Mouse (Mus musculus): Measurements from ENCODE around the gene Tex21.
"Not testable (repeated sequence)": the region's sequence is repeated elsewhere in the genome, so short reads cannot be mapped to it uniquely, and the experiment has no call there.

Gene Tex21

DNA sequence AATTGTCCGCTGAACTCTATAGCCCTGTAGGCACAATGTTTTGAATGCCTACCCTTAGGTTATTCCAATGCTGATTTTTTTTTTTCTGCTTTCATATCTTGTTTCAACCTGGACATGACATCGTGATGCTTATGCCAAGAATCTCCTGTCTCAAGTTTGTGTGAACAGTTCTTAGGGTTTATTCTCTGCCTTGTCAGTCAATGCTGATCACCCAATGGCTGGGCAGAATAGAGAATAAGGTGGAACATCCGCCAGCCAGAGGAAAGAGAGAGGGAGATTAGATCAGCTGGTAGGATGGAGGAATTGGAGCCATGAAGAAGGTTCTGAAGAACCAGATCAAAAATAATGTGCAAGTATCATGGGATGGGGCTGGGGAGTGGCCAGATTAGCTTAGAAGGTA is 14.1 kb upstream of the Tex21 start:
- DNase-seq (ENCODE audit: low read depth in 1 of 2, low spot score in 2 of 2): no peak

GRCm38 (mm10) chr12:76256114-76256843 is 9.7 kb upstream of the Tex21 start:
- no peak for DNase-seq (ENCODE audit: low read depth in 1 of 2, low spot score in 2 of 2)

GRCm38 (mm10) chr12:76255499-76255875 is 8.9 kb upstream of the Tex21 start:
- no peak for DNase-seq (ENCODE audit: low read depth in 1 of 2, low spot score in 2 of 2)

GRCm38 (mm10) chr12:76254725-76255498 is 8.4 kb upstream of the Tex21 start, which contains the start of gene Mthfd1:
TSS of gene Mthfd1 (plus strand) at chr12:76255298.
- DNase-seq (ENCODE audit: low read depth in 1 of 2, low spot score in 2 of 2): peak; percentile 73 to 79

DNA sequence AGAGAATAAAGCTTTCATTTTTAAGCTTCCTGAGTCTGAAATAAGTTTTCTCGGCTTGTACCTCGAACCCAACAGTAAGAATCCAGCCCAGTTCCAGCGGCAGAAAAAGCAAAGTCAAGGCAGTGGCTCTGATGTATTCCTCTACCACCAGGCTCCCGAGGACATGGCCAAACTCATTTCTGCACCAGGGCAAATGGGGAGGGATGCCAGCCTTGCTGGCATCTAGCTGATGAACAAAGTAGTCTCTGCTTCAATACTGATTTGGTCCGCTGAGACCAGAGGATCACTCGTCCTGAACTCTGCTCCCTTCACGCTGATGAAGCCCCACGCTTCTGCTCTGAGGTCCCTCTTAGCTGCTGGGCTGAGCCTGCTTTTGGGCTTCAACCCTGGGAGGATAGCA is 7.4 kb upstream of the Tex21 start:
- DNase-seq (ENCODE audit: low read depth in 1 of 2, low spot score in 2 of 2): no peak

DNA sequence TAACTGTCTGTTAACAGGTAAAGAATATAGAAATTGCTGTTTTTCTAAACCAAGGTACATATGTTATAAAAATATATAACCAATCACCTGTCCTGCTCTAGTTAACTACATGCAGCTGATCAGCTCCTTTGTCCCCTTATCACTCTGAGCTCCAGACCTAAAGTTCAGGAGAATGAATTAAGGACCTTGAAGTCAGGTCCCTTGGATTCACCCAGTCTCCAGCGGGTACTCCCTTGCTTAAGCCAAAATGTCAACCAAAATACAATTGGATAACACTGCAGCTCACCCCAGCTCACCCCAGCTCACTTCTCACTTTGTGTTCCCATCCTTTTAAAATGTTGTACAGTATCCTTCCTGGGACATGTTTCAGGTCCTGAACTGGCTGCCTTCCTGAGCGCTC is 7.0 kb upstream of the Tex21 start:
- no peak for DNase-seq (ENCODE audit: low read depth in 1 of 2, low spot score in 2 of 2)

DNA sequence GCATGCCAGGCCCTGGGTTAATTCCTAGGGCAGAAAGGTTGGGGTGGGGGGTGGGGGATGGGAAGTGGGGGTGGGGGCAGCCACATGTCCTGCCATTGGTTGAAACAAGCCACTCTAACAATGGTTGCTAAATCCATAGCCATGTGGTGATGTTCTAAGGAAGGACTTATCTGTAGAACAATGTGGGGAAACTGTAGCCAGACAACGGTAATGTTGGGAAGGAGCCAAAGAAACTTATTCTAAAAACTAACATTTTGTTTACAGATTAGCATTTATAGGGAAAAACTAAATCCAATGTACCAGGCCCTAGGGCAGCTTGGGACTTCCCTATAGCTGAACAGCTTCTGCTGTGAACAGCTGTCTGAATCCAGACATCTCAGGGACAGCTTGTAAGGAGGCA is 6.5 kb upstream of the Tex21 start:
- no peak for DNase-seq (ENCODE audit: low read depth in 1 of 2, low spot score in 2 of 2)

DNA sequence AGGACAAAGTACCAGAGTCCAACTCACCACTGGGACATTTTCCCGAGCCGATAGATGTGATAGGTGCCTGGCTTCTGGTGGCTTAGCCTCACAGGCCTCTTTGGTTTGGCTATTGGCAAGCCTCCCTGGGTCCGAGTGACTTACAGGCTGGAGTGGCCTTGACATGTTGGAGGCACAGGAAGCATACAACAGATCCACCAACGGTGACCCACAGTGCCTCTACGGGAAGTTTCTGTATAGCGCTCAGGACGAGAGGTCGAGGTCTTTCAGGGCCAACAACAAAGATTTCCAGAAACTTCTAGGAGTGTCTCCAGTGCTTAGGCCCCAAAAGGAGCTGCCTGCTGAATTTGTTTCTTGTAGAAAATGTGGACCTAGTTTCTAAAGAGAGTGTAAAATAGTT is 1.6 kb downstream of the Tex21 start:
- DNase-seq (ENCODE audit: low read depth in 1 of 2, low spot score in 2 of 2): no peak

DNA sequence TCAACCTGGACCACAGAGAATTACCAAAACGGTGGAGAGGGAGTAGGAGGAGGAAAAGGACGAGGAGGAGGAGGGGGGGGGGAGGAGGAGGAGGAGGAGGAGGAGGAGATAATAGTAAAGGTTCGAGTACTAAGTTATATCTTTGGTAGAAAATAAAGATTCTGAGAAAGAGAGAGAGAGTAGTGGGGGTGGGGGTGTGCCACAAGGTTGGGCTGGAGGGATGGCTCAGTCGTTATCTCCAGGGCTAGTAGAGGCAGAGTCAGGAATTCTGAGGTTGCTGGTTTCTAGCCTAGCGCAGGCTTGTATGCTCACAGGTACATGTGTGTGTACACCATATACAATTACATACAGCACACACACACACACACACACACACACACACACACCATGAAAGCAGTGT is 4.7 kb downstream of the Tex21 start:
- no peak for DNase-seq (ENCODE audit: low read depth in 1 of 2, low spot score in 2 of 2)

- no peak for DNase-seq (ENCODE audit: low read depth in 1 of 2, low spot score in 2 of 2)
Measured at GRCm38 (mm10) chr12:76241084-76241483, 5.5 kb downstream of the Tex21 start.

DNA sequence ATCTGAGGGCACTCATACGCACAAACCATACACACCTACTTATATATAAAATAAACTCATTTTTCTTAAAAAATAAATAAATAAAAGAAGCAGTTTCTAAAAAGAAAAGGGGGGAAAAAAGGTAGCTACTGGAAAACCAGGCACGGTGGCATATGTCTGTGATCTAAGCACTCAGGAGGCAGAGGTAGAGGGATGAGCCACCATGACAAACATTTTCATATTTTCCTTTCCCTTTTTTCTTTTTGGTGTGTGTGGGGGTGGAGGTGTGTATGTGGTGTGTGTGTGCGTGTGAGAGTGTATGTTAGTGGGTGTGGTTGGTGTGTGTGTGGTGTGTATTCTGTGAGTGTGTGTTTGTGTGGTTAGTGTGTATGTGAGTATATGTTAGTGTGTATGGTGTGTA is 5.9 kb downstream of the Tex21 start:
- DNase-seq (ENCODE audit: low read depth in 1 of 2, low spot score in 2 of 2): no peak

DNA sequence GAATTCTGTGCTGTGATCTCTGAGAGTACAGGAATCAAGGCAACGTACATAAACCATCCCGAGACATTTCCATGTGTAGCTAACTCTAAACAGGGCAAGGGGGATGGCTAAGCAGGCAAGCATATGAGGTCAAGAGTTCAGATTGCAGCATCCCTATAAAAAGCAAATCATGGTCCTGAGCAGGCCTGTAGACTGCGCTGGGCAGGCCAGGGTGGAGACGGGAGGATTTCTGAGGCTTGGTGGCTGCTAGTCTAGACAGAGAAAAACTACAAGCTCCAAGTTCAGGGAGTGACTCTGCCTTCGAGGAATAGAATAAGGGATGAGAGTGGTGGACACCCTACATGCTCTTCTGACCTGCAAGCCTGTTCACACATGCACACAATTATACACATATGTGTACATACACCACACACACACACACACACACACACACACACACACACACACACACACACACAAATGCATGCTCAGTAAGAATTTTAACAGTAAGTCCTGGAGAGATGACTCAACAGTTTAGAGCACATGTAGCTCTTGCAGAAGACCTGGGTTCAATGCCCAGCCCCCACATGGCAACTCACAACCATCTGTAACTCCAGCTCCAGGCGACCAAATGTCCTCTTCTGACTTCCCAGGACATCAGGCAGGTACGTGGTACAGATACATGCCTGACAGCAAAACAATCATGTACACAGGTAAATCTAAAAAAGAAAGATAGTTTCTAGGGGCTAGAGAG is 6.5 kb downstream of the Tex21 start:
- DNase-seq (ENCODE audit: low read depth in 1 of 2, low spot score in 2 of 2): no peak

DNA sequence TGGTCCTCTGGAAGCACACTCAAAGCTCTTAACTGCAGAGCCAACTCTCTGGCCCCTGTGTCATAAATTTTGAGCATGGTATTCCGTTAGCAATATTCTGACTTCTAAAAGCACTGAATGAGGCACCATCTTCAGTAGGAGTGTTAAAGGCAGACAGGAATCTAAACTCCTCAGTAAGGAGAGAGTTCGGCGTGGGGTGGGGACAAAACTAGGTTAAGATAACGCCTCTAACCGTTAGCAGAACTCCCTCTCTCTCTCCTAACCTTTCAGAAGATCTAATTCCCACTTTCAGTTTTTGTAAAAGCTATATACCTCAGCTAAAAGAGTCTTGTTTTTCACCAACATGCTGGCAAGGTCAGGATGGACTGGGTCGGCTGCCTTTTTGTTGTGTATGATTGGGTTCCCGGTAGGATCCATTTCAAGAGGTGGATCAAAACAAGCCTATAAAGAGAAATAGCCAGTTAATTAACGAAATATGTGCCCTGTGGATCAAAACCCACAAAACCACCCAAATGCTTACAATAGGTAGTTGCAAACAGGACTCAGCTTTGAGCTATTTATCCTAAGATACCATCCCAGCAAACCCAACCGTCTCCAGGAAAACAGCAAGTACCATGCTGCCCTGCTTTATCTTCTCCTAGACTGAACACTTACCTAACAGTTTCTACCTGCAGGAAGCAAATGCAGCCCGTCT is 7.3 kb downstream of the Tex21 start:
- DNase-seq (ENCODE audit: low read depth in 1 of 2, low spot score in 2 of 2): no peak

DNA sequence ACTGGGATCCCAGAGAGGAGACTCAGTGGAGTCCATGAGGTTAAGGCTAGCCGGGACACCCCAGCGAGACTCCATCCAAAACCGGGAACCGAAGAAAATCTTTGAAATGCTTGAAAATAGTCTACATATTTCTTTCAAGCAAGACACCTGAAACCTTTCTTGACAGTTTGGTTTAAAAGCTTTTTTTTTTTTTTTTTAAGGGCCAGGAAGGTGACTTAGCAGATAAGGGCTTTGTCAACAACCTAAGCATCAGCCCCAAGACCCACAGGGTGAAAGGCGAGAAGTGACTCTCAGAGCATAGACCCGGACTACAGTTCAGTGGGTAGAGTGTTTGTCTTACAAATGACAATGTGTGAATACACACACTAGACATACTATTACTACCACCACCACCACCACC is 11.3 kb downstream of the Tex21 start:
- DNase-seq (ENCODE audit: low read depth in 1 of 2, low spot score in 2 of 2): no peak

DNA sequence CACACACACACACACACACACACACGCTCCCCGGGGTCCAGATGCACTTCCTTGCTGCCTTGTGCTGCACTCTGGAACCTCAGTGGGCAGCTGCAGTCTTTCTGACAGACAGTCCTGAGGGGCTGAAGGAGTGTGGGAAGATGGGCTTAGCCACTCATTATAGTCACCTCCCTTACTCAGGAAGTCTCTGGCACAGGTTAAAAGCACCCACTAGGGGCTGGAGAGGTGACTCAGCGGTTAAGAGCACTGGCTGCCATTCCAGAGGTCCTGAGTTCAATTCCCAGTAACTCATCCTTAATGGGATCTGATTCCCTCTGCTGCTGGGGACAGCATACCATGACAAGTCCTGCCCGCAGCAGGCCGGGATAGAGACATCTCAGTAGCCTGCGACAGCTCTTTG is 15.9 kb downstream of the Tex21 start:
- DNase-seq (ENCODE audit: low read depth in 1 of 2, low spot score in 2 of 2): no peak

GRCm38 (mm10) chr12:76222104-76222503 is 24.4 kb downstream of the Tex21 start:
- DNase-seq (ENCODE audit: low read depth in 1 of 2, low spot score in 2 of 2): not testable (repeated sequence)

GRCm38 (mm10) chr12:76216716-76217115 is 29.8 kb downstream of the Tex21 start:
- DNase-seq (ENCODE audit: low read depth in 1 of 2, low spot score in 2 of 2): no peak

DNA sequence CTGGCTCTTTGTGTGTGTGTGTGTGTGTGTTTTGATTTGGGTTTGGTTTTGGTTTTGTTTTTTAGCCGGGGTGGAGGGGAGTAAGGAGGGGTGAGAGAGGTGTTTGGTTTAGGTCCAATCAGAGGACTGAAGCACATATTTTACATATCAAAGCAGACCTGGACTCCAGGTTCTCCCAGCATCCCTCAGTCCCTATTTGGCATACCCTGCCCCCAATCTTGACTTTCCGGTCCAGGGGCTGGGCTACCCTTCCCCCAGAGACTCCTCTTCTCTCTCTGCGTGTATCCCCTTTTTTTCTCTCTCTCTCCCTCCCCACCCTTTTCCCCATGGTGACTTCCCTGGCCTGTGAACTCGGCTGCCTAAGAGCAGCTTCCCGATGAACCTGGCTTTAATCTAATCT is 31.4 kb downstream of the Tex21 start:
- no peak for DNase-seq (ENCODE audit: low read depth in 1 of 2, low spot score in 2 of 2)

DNA sequence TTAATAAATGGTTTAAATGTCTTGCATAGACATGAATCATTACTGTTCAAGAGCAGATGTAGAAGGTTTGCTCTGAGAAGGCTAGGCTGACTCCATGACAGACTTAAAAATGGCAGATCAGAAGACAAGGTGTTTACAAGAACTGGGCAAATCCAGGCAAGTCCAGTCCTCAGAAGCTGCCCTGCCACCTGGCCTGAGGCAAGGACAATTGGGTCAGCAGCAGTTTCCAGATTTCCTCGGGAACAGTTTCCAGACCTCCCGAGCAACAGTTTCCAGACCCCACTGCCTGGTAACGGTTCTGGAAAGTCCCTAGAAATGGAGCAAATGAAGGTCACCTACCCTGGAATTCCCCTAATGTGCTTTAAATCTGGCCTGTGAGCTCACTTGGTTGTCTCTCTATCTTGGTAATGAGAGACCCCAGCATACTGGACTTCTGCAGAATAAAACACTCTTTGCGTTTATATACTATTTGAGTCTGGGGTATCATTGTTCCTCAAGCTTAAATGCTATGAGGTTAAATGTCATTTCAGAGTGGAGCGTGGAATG is 37.0 kb downstream of the Tex21 start:
- no peak for DNase-seq (ENCODE audit: low read depth in 1 of 2, low spot score in 2 of 2)

DNA sequence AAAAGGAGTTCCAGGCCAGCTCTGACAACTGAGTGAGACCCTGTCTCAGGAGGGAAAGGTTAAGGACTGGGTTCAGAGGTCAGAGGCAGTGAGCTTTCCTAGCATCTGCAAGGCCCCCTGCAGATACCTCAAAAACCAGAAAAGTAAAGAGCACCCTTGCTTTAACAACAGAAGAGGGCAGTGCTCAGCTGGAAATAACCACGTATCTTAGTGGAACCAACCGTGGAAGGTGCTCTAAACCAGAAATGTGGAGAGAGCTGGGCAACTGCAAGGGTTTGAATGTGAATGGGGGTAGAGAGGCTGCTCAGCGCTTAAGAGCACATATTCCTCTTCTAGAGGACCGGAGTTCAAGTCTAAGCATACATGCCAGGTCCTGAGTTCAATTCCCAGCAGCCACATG is 46.2 kb downstream of the Tex21 start:
- DNase-seq (ENCODE audit: low read depth in 1 of 2, low spot score in 2 of 2): no peak

DNA sequence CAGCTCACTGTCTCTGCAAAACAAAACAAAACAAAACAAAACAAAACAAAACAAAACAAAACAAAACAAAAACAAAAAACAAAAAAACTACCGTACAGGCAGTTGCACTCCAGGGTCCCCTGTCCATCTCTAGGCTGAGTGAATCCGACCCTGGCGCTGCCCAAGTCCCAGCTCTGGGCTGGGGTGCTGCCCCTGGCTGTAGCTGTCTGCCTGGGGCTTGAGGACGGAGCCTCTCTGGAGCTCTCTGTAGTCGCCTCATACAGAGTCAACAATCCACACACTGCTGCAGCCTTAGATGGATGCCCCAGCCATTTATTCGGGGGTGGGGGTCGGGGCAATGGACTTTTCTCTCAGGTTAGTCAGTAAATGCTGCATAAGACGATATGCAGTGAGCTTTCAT is 49.5 kb downstream of the Tex21 start:
- DNase-seq (ENCODE audit: low read depth in 1 of 2, low spot score in 2 of 2): no peak

Measured in monocyte, adult 2 months (primary cell).